Mouse (Mus musculus): ENCODE measurements around the gene Ucp2. TPM values are rescaled to one million over a fixed set of nuclear protein-coding genes. Genes with fewer than 3 reads are reported as not detected.

Ucp2 gene
- polyA plus RNA-seq, 1 experiment from 2014 or later, result 127 TPM

GRCm38 (mm10) chr7:100539516-100539915 is 46.4 kb downstream of the Ucp2 start:
- H3K36me3 ChIP-seq (ENCODE audit: control insufficient read depth, insufficient read depth, low read length), result peaks cover 18% of the 10 kb centered on the region
- H3K9me3 ChIP-seq (ENCODE audit: control insufficient read depth, low read length), result no peaks in the 10 kb centered on the region
- WGBS, result 91% methylated on average over 9 of the region's 9 CpGs
- ATAC-seq (ENCODE audit: insufficient number of reproducible peaks, insufficient read depth, low FRiP score, low read depth), result no peak
- no peak overlapping the region for H3K27ac ChIP-seq (replicated peaks in 1 of 2; ENCODE audit: control insufficient read depth in 1 of 2, insufficient read depth in 1 of 2, low read depth in 2 of 2, low read length in 2 of 2)
- H3K4me3 ChIP-seq (ENCODE audit: control insufficient read depth in 1 of 2, insufficient read depth in 1 of 2, low read depth in 1 of 2, low read length in 2 of 2), result no peak overlapping the region
- H3K9ac ChIP-seq (ENCODE audit: low read length), result no peak overlapping the region
- no peaks in the 10 kb centered on the region for H3K27me3 ChIP-seq (ENCODE audit: control insufficient read depth, insufficient read depth, low read length)
- H3K4me1 ChIP-seq (ENCODE audit: control insufficient read depth in 2 of 2, insufficient read depth in 2 of 2, low read length in 2 of 2), result peaks cover 2 to 4% of the 10 kb centered on the region in 2 experiments
- no peak overlapping the region for H3K4me2 ChIP-seq (ENCODE audit: low read length)

DNA sequence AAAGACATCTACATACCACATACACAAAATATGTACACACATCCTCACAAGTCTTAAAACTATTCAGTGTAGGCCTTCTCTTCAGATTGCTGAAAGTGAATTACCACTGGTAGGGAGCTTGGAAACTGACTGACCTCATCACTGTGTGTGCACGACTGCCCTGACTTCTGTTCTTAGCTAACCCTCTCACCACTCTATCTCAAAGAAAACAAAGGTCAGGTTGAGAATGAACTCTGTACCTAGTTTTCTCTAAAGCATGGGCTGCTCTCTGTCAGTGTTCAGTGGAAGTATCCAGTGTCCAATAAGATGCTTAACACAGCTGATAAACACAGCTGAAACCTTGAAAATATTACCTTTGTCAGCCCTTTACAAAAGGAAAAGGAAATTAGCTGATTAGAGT is 51.3 kb downstream of the Ucp2 start:
- Histone ChIP-seq H3K9ac (ENCODE audit: low read length) (no peak overlapping the region), H3K4me2 (ENCODE audit: low read length) (no peak overlapping the region), H3K4me1 (ENCODE audit: control insufficient read depth in 2 of 2, insufficient read depth in 2 of 2, low read length in 2 of 2) (peaks cover 4 to 10% of the 10 kb centered on the region in 2 experiments; a peak in 2 of 4 replicates), H3K27ac (replicated peaks in 1 of 2; ENCODE audit: control insufficient read depth in 1 of 2, insufficient read depth in 1 of 2, low read depth in 2 of 2, low read length in 2 of 2) (no peak overlapping the region), H3K27me3 (ENCODE audit: control insufficient read depth, insufficient read depth, low read length) (no peaks in the 10 kb centered on the region), H3K9me3 (ENCODE audit: control insufficient read depth, low read length) (no peaks in the 10 kb centered on the region), H3K4me3 (ENCODE audit: control insufficient read depth in 1 of 2, insufficient read depth in 1 of 2, low read depth in 1 of 2, low read length in 2 of 2) (no peak overlapping the region), H3K36me3 (ENCODE audit: control insufficient read depth, insufficient read depth, low read length) (peaks cover 27% of the 10 kb centered on the region)
- no peak for ATAC-seq (ENCODE audit: insufficient number of reproducible peaks, insufficient read depth, low FRiP score, low read depth)
- 32% methylated on average over 1 of the region's 1 CpGs for WGBS

DNA sequence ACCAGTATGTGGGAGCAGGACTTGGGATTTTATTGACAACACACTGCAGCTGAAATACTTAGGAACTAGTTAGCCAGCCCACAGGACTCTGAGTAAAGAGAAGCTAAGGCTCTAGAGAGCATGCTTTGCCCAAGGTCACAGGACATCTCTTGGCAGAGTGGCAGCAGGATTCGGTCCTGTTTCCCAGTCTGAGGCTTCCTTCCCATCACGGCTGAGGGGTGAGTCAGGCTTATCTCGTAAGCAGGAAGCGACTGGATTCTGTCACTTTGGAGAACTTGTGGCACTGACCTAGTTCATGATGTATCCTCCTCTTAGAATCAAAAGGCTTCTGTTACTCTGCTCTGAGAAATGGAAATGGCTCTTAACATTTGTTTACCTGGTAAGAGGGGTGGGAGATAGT is 54.5 kb downstream of the Ucp2 start:
- peak overlapping the region; percentile 32 to 62; a peak in 3 of 4 replicates for H3K27ac ChIP-seq (replicated peaks in 1 of 2; ENCODE audit: control insufficient read depth in 1 of 2, insufficient read depth in 1 of 2, low read depth in 2 of 2, low read length in 2 of 2)
- H3K4me1 ChIP-seq (ENCODE audit: control insufficient read depth in 2 of 2, insufficient read depth in 2 of 2, low read length in 2 of 2), result peaks cover 4 to 23% of the 10 kb centered on the region in 2 experiments; a peak in 2 of 4 replicates
- no peaks in the 10 kb centered on the region for H3K27me3 ChIP-seq (ENCODE audit: control insufficient read depth, insufficient read depth, low read length)
- H3K9ac ChIP-seq (ENCODE audit: low read length), result peak overlapping the region; percentile 16; the same call in 1 of the 2 replicates
- WGBS, result 6% methylated on average over 4 of the region's 4 CpGs
- H3K9me3 ChIP-seq (ENCODE audit: control insufficient read depth, low read length), result no peaks in the 10 kb centered on the region
- peak; percentile 60; the same call in 1 of the 2 replicates for ATAC-seq (ENCODE audit: insufficient number of reproducible peaks, insufficient read depth, low FRiP score, low read depth)
- no peak overlapping the region for H3K4me2 ChIP-seq (ENCODE audit: low read length)
- no peak overlapping the region for H3K4me3 ChIP-seq (ENCODE audit: control insufficient read depth in 1 of 2, insufficient read depth in 1 of 2, low read depth in 1 of 2, low read length in 2 of 2)
- peaks cover 34% of the 10 kb centered on the region for H3K36me3 ChIP-seq (ENCODE audit: control insufficient read depth, insufficient read depth, low read length)

DNA sequence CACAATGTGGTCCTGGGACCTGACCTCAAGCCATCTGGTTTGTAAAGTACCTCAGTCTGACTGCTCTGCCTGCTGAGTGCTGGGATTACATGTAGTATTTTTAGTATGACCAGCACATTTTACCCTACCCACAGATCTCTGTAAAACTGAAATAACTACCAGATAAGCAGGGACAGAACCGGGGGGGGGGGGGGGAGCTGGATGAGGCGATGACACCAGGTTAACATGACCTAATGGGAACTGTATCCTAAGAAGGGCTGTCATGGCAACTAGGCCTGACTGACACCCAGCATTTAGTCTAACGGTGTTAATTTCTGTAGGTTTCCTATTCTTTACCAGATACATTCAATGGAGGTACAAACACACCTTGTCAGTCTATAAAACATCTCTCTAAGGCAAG is 56.7 kb downstream of the Ucp2 start:
- WGBS, result 47% methylated on average over 3 of the region's 3 CpGs
- peak overlapping the region; percentile 40 to 48; a peak in 3 of 4 replicates for H3K27ac ChIP-seq (replicated peaks in 1 of 2; ENCODE audit: control insufficient read depth in 1 of 2, insufficient read depth in 1 of 2, low read depth in 2 of 2, low read length in 2 of 2)
- H3K4me3 ChIP-seq (ENCODE audit: control insufficient read depth in 1 of 2, insufficient read depth in 1 of 2, low read depth in 1 of 2, low read length in 2 of 2), result no peak overlapping the region
- peaks cover 35% of the 10 kb centered on the region for H3K36me3 ChIP-seq (ENCODE audit: control insufficient read depth, insufficient read depth, low read length)
- no peak for ATAC-seq (ENCODE audit: insufficient number of reproducible peaks, insufficient read depth, low FRiP score, low read depth)
- no peak overlapping the region for H3K9ac ChIP-seq (ENCODE audit: low read length)
- H3K9me3 ChIP-seq (ENCODE audit: control insufficient read depth, low read length), result no peaks in the 10 kb centered on the region
- H3K4me1 ChIP-seq (ENCODE audit: control insufficient read depth in 2 of 2, insufficient read depth in 2 of 2, low read length in 2 of 2), result peaks cover 4 to 28% of the 10 kb centered on the region in 2 experiments; a peak in 2 of 4 replicates
- H3K4me2 ChIP-seq (ENCODE audit: low read length), result no peak overlapping the region
- no peaks in the 10 kb centered on the region for H3K27me3 ChIP-seq (ENCODE audit: control insufficient read depth, insufficient read depth, low read length)

- Histone ChIP-seq H3K4me3 (ENCODE audit: control insufficient read depth in 1 of 2, insufficient read depth in 1 of 2, low read depth in 1 of 2, low read length in 2 of 2) (no peak overlapping the region), H3K9me3 (ENCODE audit: control insufficient read depth, low read length) (no peaks in the 10 kb centered on the region), H3K27me3 (ENCODE audit: control insufficient read depth, insufficient read depth, low read length) (no peaks in the 10 kb centered on the region), H3K9ac (ENCODE audit: low read length) (no peak overlapping the region), H3K36me3 (ENCODE audit: control insufficient read depth, insufficient read depth, low read length) (peaks cover 35% of the 10 kb centered on the region), H3K27ac (replicated peaks in 1 of 2; ENCODE audit: control insufficient read depth in 1 of 2, insufficient read depth in 1 of 2, low read depth in 2 of 2, low read length in 2 of 2) (peak overlapping the region; percentile 40 to 48; a peak in 3 of 4 replicates), H3K4me1 (ENCODE audit: control insufficient read depth in 2 of 2, insufficient read depth in 2 of 2, low read length in 2 of 2) (peaks cover 7 to 33% of the 10 kb centered on the region in 2 experiments), H3K4me2 (ENCODE audit: low read length) (no peak overlapping the region)
- WGBS, result 38% methylated on average over 5 of the region's 5 CpGs
- no peak for ATAC-seq (ENCODE audit: insufficient number of reproducible peaks, insufficient read depth, low FRiP score, low read depth)
Measured at GRCm38 (mm10) chr7:100550338-100551007, 57.3 kb downstream of the Ucp2 start.

Other genes with a start within 250 kb of the Ucp2 start
- 13.7 and 15.7 TPM in 2 replicates for gene P4ha3, start 207.8 kb upstream of the Ucp2 start, polyA plus RNA-seq (2014; fragmentation: Nextera tagmentation; extraction: Ambion mirVana)
- gene C2cd3, start 121.1 kb upstream of the Ucp2 start, polyA plus RNA-seq (2014; fragmentation: Nextera tagmentation; extraction: Ambion mirVana), result 16.7 and 19.3 TPM in 2 replicates
- 54.7 and 57.5 TPM in 2 replicates for gene Ppme1, start 121.0 kb upstream of the Ucp2 start, polyA plus RNA-seq (2014; fragmentation: Nextera tagmentation; extraction: Ambion mirVana)
- 0.08 TPM in 2 replicates for gene Ucp3, start 20.3 kb upstream of the Ucp2 start, polyA plus RNA-seq (2014; fragmentation: Nextera tagmentation; extraction: Ambion mirVana)
- gene Dnajb13, start 21.6 kb downstream of the Ucp2 start, polyA plus RNA-seq (2014; fragmentation: Nextera tagmentation; extraction: Ambion mirVana), result 0.15 TPM in 1 of 2 replicates, not detected in the other
- gene Coa4, start 43.7 kb downstream of the Ucp2 start, polyA plus RNA-seq (2014; fragmentation: Nextera tagmentation; extraction: Ambion mirVana), result 22.8 and 26.6 TPM in 2 replicates
- 107 and 119 TPM in 2 replicates for gene Rab6a, start 114.1 kb downstream of the Ucp2 start, polyA plus RNA-seq (2014; fragmentation: Nextera tagmentation; extraction: Ambion mirVana)
- 93.8 and 101 TPM in 2 replicates for gene Mrpl48, start 115.0 kb downstream of the Ucp2 start, polyA plus RNA-seq (2014; fragmentation: Nextera tagmentation; extraction: Ambion mirVana)
- 1.3 and 1.6 TPM in 2 replicates for gene Plekhb1, start 169.1 kb downstream of the Ucp2 start, polyA plus RNA-seq (2014; fragmentation: Nextera tagmentation; extraction: Ambion mirVana)
- gene Fam168a, start 213.3 kb downstream of the Ucp2 start, polyA plus RNA-seq (2014; fragmentation: Nextera tagmentation; extraction: Ambion mirVana), result 32.8 and 36.4 TPM in 2 replicates